Mouse (Mus musculus): ENCODE results near the gene Gm10272.

- no peak for TF ChIP-seq CTCF (IDR thresholded peaks at IDR 0.05; ENCODE audit: insufficient read depth, low read depth, low read length)
- TF ChIP-seq POLR2A (IDR thresholded peaks at IDR 0.05; ENCODE audit: insufficient read depth, low read depth, low read length): no peak
Measured at GRCm38 (mm10) chr10:77685895-77686664, 20.3 kb upstream of the Gm10272 start, which contains the start of gene Tspear.
